Mouse (Mus musculus): ENCODE results near the gene Thrb. TPM values are rescaled to one million over a fixed set of nuclear protein-coding genes. Genes with fewer than 3 reads are reported as not detected.

Gene Thrb
- polyA plus RNA-seq, 1 experiment from 2014 or later = 1.7 TPM

DNA sequence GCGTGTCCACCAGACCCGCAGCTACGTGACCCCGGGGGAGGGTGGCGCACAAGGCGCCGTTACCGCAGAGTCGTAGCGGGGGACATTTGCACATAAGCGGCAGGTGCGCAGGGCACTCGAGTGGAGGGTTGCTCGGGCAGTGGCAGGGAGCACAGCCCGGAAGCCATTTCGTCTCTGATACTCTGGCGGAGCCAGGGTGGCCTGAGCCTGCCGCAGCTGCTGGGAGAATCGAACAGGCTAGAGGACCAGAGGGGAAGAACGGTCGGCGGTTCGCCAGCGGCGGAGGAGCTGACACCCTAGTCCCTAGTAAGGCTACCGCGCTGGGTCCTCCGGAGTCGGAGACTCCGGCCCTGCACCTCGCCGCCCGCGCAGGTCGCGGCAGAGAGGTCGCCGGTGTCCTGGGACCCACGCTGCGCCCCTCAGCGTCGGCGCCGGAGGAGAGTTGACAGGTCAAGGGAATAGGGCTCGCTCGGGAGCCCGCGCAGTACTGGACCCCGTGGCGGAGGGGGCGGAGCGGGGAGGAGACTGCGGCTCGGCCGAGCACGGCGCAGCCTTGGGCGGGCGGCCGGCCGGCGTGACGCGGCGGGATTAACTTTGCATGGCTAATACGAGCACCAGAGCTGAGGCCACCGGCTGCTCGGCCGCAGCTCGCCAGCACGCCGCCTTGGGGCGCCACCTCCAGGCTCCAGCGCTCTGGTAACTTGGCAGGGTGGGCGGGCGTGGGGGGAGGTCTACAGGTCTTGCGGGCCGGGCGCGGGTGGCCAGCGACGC is 453 bp downstream of the Thrb start:
- Histone ChIP-seq H3K27ac (ENCODE audit: low read length) (no peak overlapping the region), H3K27me3 (ENCODE audit: control insufficient read depth, insufficient read depth, low read depth, low read length) (peaks cover 22% of the 10 kb centered on the region), H3K36me3 (ENCODE audit: control insufficient read depth, insufficient read depth, low read length) (no peaks in the 10 kb centered on the region), H3K9me3 (ENCODE audit: control insufficient read depth, low read length) (no peaks in the 10 kb centered on the region), H3K4me1 (replicated peaks; ENCODE audit: control insufficient read depth, insufficient read depth, low read length) (peaks cover 12% of the 10 kb centered on the region; the same call in 1 of the 2 replicates), H3K4me3 (ENCODE audit: low read length) (peak overlapping the region; percentile 77), H3K9ac (ENCODE audit: low read length) (peak overlapping the region; percentile 70), H3K4me2 (ENCODE audit: low read depth, low read length) (peak overlapping the region; percentile 99)
- under 1% methylated on average over 80 of the region's 82 CpGs for WGBS
- ATAC-seq (ENCODE audit: low read depth) = peak; percentile 94

DNA sequence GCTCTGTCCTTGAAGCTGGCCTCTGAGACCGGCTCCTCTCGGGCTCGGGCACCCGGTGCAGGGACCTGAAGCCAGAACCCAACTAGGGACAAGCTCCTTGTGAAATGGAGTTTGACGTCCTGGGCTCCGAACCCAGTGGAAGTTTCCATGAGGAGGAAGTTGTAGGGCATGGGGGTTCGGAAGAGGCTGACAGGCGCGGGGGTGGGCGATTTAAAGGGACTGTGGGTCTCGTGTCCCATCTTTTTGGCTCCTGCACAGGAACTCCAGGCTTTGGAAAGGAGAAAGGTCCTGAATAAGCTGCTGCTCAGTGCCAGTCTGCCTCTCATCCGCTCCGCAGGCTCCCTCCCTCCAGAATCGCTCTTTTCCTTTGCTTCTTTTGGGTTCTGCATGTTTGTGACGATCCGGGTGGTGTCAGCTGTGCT is 1.1 kb downstream of the Thrb start:
- Histone ChIP-seq H3K9me3 (ENCODE audit: control insufficient read depth, low read length) (no peaks in the 10 kb centered on the region), H3K27me3 (ENCODE audit: control insufficient read depth, insufficient read depth, low read depth, low read length) (peaks cover 22% of the 10 kb centered on the region), H3K36me3 (ENCODE audit: control insufficient read depth, insufficient read depth, low read length) (no peaks in the 10 kb centered on the region), H3K9ac (ENCODE audit: low read length) (peak overlapping the region; percentile 70), H3K4me2 (ENCODE audit: low read depth, low read length) (peak overlapping the region; percentile 99), H3K27ac (ENCODE audit: low read length) (no peak overlapping the region), H3K4me3 (ENCODE audit: low read length) (peak overlapping the region; percentile 77), H3K4me1 (replicated peaks; ENCODE audit: control insufficient read depth, insufficient read depth, low read length) (peaks cover 12% of the 10 kb centered on the region; the same call in 1 of the 2 replicates)
- peak; percentile 16 for ATAC-seq (ENCODE audit: low read depth)
- under 1% methylated on average over 16 of the region's 16 CpGs for WGBS

DNA sequence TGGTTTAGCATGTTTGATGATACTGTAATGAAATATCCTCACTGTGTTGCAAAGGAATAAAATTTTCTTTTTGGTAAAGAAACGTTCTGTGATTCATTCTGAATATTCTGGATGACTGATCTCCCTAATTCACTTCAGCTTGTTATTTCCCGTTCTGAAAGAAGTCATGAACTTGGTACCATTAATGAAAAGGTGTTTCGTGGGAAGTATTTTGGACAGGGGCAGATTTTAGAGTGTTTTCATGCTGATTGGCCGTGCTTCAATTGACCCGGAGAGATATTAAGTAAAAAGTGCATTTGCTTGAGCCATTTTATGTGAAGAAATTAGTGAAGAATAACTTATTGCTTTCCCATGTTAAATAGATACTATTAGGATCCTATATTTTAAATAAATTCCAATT is 2.0 kb downstream of the Thrb start:
- Histone ChIP-seq H3K36me3 (ENCODE audit: control insufficient read depth, insufficient read depth, low read length) (no peaks in the 10 kb centered on the region), H3K9me3 (ENCODE audit: control insufficient read depth, low read length) (no peaks in the 10 kb centered on the region), H3K4me1 (replicated peaks; ENCODE audit: control insufficient read depth, insufficient read depth, low read length) (peaks cover 12% of the 10 kb centered on the region; the same call in 1 of the 2 replicates), H3K4me2 (ENCODE audit: low read depth, low read length) (no peak overlapping the region), H3K27me3 (ENCODE audit: control insufficient read depth, insufficient read depth, low read depth, low read length) (peaks cover 22% of the 10 kb centered on the region), H3K4me3 (ENCODE audit: low read length) (no peak overlapping the region), H3K27ac (ENCODE audit: low read length) (no peak overlapping the region), H3K9ac (ENCODE audit: low read length) (no peak overlapping the region)
- WGBS = 44% methylated on average over 5 of the region's 5 CpGs
- ATAC-seq (ENCODE audit: low read depth) = no peak

DNA sequence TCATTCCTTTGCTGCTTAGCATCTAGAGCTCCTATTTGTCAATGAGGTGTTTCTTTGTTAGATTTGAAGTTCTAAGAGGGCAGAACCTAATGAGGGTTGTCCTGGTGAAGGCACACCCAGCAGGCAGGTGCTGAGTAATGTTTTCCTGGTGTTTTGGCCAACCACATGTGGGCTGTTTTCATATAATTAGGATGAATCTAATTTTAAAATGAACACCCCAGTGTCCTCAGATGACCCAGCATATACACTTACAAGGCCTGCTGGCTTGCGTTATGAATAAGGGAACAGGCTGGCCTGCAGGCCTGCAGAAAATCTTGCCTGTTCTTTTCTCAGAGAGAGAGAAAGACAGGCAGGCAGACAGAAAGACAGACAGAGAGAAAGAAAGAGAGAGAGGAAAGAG is 14.3 kb downstream of the Thrb start:
- WGBS = 88% methylated on average over 1 of the region's 1 CpGs
- Histone ChIP-seq H3K4me3 (ENCODE audit: low read length) (no peak overlapping the region), H3K9me3 (ENCODE audit: control insufficient read depth, low read length) (no peaks in the 10 kb centered on the region), H3K4me2 (ENCODE audit: low read depth, low read length) (no peak overlapping the region), H3K27ac (ENCODE audit: low read length) (no peak overlapping the region), H3K27me3 (ENCODE audit: control insufficient read depth, insufficient read depth, low read depth, low read length) (no peaks in the 10 kb centered on the region), H3K36me3 (ENCODE audit: control insufficient read depth, insufficient read depth, low read length) (no peaks in the 10 kb centered on the region), H3K4me1 (replicated peaks; ENCODE audit: control insufficient read depth, insufficient read depth, low read length) (no peaks in the 10 kb centered on the region), H3K9ac (ENCODE audit: low read length) (no peak overlapping the region)
- ATAC-seq (ENCODE audit: low read depth) = no peak

DNA sequence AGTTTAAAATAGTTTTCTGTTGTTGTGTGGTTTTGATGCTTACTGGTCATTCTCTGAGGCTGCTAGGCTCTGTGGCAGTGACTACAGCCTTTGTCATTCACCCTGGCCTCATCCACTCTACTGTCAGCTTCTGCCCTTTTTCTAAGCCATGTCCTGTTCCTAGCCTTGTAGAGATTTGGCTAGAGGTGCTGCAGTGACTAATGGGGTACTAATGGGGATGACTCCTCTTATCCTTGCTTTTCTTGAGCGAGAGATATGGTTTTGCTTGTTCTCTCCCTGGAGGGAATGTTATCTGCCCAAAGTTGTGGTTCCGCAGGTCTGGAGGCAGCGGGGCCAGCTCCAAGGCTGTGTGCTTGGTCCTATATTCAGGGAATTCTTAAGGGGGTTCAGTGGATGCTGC is 15.2 kb downstream of the Thrb start:
- no peak overlapping the region for H3K27ac ChIP-seq (ENCODE audit: low read length)
- 51% methylated on average over 3 of the region's 3 CpGs for WGBS
- H3K9ac ChIP-seq (ENCODE audit: low read length) = no peak overlapping the region
- H3K4me2 ChIP-seq (ENCODE audit: low read depth, low read length) = no peak overlapping the region
- no peaks in the 10 kb centered on the region for H3K27me3 ChIP-seq (ENCODE audit: control insufficient read depth, insufficient read depth, low read depth, low read length)
- H3K4me3 ChIP-seq (ENCODE audit: low read length) = no peak overlapping the region
- no peaks in the 10 kb centered on the region for H3K9me3 ChIP-seq (ENCODE audit: control insufficient read depth, low read length)
- no peak for ATAC-seq (ENCODE audit: low read depth)
- H3K4me1 ChIP-seq (replicated peaks; ENCODE audit: control insufficient read depth, insufficient read depth, low read length) = no peaks in the 10 kb centered on the region
- H3K36me3 ChIP-seq (ENCODE audit: control insufficient read depth, insufficient read depth, low read length) = no peaks in the 10 kb centered on the region

DNA sequence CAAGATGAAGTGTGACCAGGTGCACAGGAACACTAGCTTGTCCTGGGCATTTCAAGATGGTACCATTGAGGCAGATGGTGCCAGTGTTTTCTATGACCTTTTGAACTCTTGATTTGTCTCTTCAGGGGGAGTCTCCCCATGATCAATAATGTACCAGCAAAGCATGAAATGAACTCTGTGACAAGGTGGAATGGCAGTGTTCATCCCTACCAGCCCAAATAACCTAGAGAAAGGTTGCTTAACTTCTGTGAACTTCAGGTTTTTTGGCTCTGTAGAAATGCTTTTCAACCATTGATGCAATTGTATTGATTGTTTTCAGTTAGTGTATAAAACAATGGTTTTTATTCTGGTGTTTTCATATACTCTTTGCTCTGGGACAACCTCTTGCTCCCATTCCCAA is 21.4 kb downstream of the Thrb start:
- Histone ChIP-seq H3K27me3 (ENCODE audit: control insufficient read depth, insufficient read depth, low read depth, low read length) (no peaks in the 10 kb centered on the region), H3K4me3 (ENCODE audit: low read length) (no peak overlapping the region), H3K4me2 (ENCODE audit: low read depth, low read length) (no peak overlapping the region), H3K9me3 (ENCODE audit: control insufficient read depth, low read length) (no peaks in the 10 kb centered on the region), H3K36me3 (ENCODE audit: control insufficient read depth, insufficient read depth, low read length) (no peaks in the 10 kb centered on the region), H3K9ac (ENCODE audit: low read length) (no peak overlapping the region), H3K4me1 (replicated peaks; ENCODE audit: control insufficient read depth, insufficient read depth, low read length) (no peaks in the 10 kb centered on the region), H3K27ac (ENCODE audit: low read length) (no peak overlapping the region)
- ATAC-seq (ENCODE audit: low read depth) = no peak

DNA sequence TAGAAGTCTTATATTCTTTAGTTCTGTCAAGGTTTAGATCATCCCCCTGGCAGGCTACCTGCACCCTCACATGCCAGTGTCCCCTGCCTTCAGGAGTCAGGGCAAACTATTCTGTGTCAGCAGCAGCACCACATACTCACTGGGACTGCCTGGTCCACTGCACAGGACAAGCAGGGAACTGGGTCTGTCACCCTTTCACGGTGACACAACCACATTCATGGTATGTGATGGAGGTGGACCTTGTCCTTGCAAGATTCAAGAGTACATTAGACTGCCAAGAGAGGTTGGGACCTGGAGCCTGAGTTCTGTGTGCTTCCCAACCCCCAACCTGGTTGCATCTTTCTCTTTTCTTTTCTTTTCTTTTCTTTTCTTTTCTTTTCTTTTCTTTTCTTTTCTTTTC is 24.8 kb downstream of the Thrb start:
- H3K4me2 ChIP-seq (ENCODE audit: low read depth, low read length) = no peak overlapping the region
- WGBS = 71% methylated on average over 1 of the region's 1 CpGs
- no peaks in the 10 kb centered on the region for H3K4me1 ChIP-seq (replicated peaks; ENCODE audit: control insufficient read depth, insufficient read depth, low read length)
- no peak for ATAC-seq (ENCODE audit: low read depth)
- H3K27me3 ChIP-seq (ENCODE audit: control insufficient read depth, insufficient read depth, low read depth, low read length) = no peaks in the 10 kb centered on the region
- H3K9me3 ChIP-seq (ENCODE audit: control insufficient read depth, low read length) = no peaks in the 10 kb centered on the region
- no peak overlapping the region for H3K4me3 ChIP-seq (ENCODE audit: low read length)
- no peaks in the 10 kb centered on the region for H3K36me3 ChIP-seq (ENCODE audit: control insufficient read depth, insufficient read depth, low read length)
- no peak overlapping the region for H3K9ac ChIP-seq (ENCODE audit: low read length)
- no peak overlapping the region for H3K27ac ChIP-seq (ENCODE audit: low read length)

DNA sequence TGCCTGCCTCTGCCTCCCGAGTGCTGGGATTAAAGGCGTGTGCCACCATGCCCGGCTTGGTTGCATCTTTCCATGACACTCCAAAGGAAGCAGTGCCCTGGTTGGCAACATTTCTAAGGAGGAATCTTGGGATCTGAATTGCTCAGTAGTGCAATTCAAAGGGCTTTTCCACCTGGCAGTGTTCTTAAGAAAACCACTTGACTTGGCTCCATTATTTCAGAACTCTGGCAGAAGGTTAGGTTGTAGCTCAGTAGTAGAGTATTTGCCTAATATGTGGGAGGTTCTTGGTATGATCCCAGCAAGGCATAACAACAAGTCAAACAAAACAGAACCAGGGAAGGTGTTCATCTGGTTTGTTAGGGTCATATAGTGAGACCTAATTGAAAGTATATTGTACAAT is 25.4 kb downstream of the Thrb start:
- Histone ChIP-seq H3K4me2 (ENCODE audit: low read depth, low read length) (no peak overlapping the region), H3K9ac (ENCODE audit: low read length) (no peak overlapping the region), H3K27me3 (ENCODE audit: control insufficient read depth, insufficient read depth, low read depth, low read length) (no peaks in the 10 kb centered on the region), H3K4me1 (replicated peaks; ENCODE audit: control insufficient read depth, insufficient read depth, low read length) (no peaks in the 10 kb centered on the region), H3K4me3 (ENCODE audit: low read length) (no peak overlapping the region), H3K36me3 (ENCODE audit: control insufficient read depth, insufficient read depth, low read length) (no peaks in the 10 kb centered on the region), H3K27ac (ENCODE audit: low read length) (no peak overlapping the region), H3K9me3 (ENCODE audit: control insufficient read depth, low read length) (no peaks in the 10 kb centered on the region)
- ATAC-seq (ENCODE audit: low read depth) = peak; percentile 23; the same call in 1 of the 2 replicates
- WGBS = 87% methylated on average over 3 of the region's 3 CpGs

DNA sequence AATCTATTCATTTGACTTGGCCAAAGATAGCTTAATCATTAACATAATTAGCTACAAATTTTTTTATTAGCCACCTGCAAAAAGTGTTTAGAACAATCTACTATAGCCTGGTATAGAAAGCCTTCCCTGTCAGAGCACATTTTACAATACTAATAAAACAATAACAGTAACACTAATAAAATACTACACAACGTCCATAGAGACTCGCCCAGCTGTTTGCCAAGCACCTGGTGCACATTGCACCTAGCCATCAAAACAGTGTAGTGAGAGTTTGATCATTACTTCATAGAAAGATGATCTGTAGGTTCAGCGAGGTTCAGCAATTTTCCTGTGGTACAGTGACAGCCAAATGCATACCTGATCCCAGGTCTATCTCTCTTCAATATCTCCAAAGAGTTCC is 26.9 kb downstream of the Thrb start:
- Histone ChIP-seq H3K4me2 (ENCODE audit: low read depth, low read length) (no peak overlapping the region), H3K27me3 (ENCODE audit: control insufficient read depth, insufficient read depth, low read depth, low read length) (no peaks in the 10 kb centered on the region), H3K9ac (ENCODE audit: low read length) (no peak overlapping the region), H3K27ac (ENCODE audit: low read length) (no peak overlapping the region), H3K4me1 (replicated peaks; ENCODE audit: control insufficient read depth, insufficient read depth, low read length) (no peaks in the 10 kb centered on the region; the same call in 1 of the 2 replicates), H3K36me3 (ENCODE audit: control insufficient read depth, insufficient read depth, low read length) (no peaks in the 10 kb centered on the region), H3K9me3 (ENCODE audit: control insufficient read depth, low read length) (no peaks in the 10 kb centered on the region), H3K4me3 (ENCODE audit: low read length) (no peak overlapping the region)
- ATAC-seq (ENCODE audit: low read depth) = no peak
- WGBS = 74% methylated on average over 3 of the region's 3 CpGs

All from lung, embryonic 16.5 days (tissue).